Mouse (Mus musculus): ENCODE data around the gene Uba6. TPM values are rescaled to one million over a fixed set of nuclear protein-coding genes. Genes with fewer than 3 reads are reported as not detected.

The Uba6 gene
- polyA plus RNA-seq, 1 experiment = 0.89 TPM

- no peak for TF ChIP-seq GATA1 (IDR thresholded peaks at IDR 0.05; ENCODE audit: low read length)
Observed at GRCm38 (mm10) chr5:86098988-86099387, 73.6 kb downstream of the Uba6 start.

GRCm38 (mm10) chr5:86094754-86095153 is 77.8 kb downstream of the Uba6 start:
- TF ChIP-seq GATA1 (IDR thresholded peaks at IDR 0.05; ENCODE audit: low read length) = peak; percentile 64

- no peak for TF ChIP-seq GATA1 (IDR thresholded peaks at IDR 0.05; ENCODE audit: low read length)
Observed at GRCm38 (mm10) chr5:86086751-86087150, 85.9 kb downstream of the Uba6 start.

- TF ChIP-seq GATA1 (IDR thresholded peaks at IDR 0.05; ENCODE audit: low read length) = no peak
Observed at GRCm38 (mm10) chr5:86084979-86085378, 87.6 kb downstream of the Uba6 start.

GRCm38 (mm10) chr5:86083987-86084386 is 88.6 kb downstream of the Uba6 start:
- TF ChIP-seq GATA1 (IDR thresholded peaks at IDR 0.05; ENCODE audit: low read length) = no peak

GRCm38 (mm10) chr5:86078720-86079334 is 93.8 kb downstream of the Uba6 start:
- no peak for TF ChIP-seq GATA1 (IDR thresholded peaks at IDR 0.05; ENCODE audit: low read length)

GRCm38 (mm10) chr5:86072756-86073386 is 99.7 kb downstream of the Uba6 start:
- no peak for TF ChIP-seq GATA1 (IDR thresholded peaks at IDR 0.05; ENCODE audit: low read length)

- no peak for TF ChIP-seq GATA1 (IDR thresholded peaks at IDR 0.05; ENCODE audit: low read length)
Observed at GRCm38 (mm10) chr5:86071538-86071937, 101.1 kb downstream of the Uba6 start, which contains the start of gene Stap1. Stap1 (plus strand) TSS chr5:86071746.

GRCm38 (mm10) chr5:86069121-86069520 is 103.5 kb downstream of the Uba6 start:
- TF ChIP-seq GATA1 (IDR thresholded peaks at IDR 0.05; ENCODE audit: low read length) = no peak

GRCm38 (mm10) chr5:86068451-86068850 is 104.2 kb downstream of the Uba6 start:
- TF ChIP-seq GATA1 (IDR thresholded peaks at IDR 0.05; ENCODE audit: low read length) = no peak

- TF ChIP-seq GATA1 (IDR thresholded peaks at IDR 0.05; ENCODE audit: low read length) = no peak
Observed at GRCm38 (mm10) chr5:86066551-86066929, 106.1 kb downstream of the Uba6 start.

GRCm38 (mm10) chr5:86065876-86066550 is 106.6 kb downstream of the Uba6 start:
- no peak for TF ChIP-seq GATA1 (IDR thresholded peaks at IDR 0.05; ENCODE audit: low read length)

- TF ChIP-seq GATA1 (IDR thresholded peaks at IDR 0.05; ENCODE audit: low read length) = no peak
Observed at GRCm38 (mm10) chr5:86065101-86065875, 107.3 kb downstream of the Uba6 start, which contains the start of gene Cenpc1. Cenpc1 (minus strand) TSS chr5:86065583.

- TF ChIP-seq GATA1 (IDR thresholded peaks at IDR 0.05; ENCODE audit: low read length) = no peak
Observed at GRCm38 (mm10) chr5:86063501-86063900, 109.1 kb downstream of the Uba6 start.

Other genes with a start within 250 kb of the Uba6 start
- 1.5 and 10.8 TPM in 2 replicates for gene Cenpc1, start 107.2 kb downstream of the Uba6 start, polyA plus RNA-seq (2012)
- gene Stap1, start 101.1 kb downstream of the Uba6 start, polyA plus RNA-seq (2012) = not detected in 2 replicates
- not detected in 2 replicates for gene Gnrhr, start 25.1 kb upstream of the Uba6 start, polyA plus RNA-seq (2012)
- gene Tmprss11c, start 116.5 kb upstream of the Uba6 start, polyA plus RNA-seq (2012) = not detected in 2 replicates
- not detected in 2 replicates for gene Tmprss11d, start 200.6 kb upstream of the Uba6 start, polyA plus RNA-seq (2012)